Mouse (Mus musculus) MEL (cell line): ENCODE results near the gene Kcne4. TPM values are rescaled to one million over a fixed set of nuclear protein-coding genes. Genes with fewer than 3 reads are reported as not detected.

Experiments used
- DNase-seq: peaks from one replicate; pipeline ENCODE4 v3.0.0; 2011; ENCODE audit warnings: low read depth, low spot score
- H3K27ac ChIP-seq: 2 replicates; pipeline ENCODE4 v1.5.1; 2012; ENCODE audit warnings: low read depth, mild to moderate bottlenecking, control low read depth, low read length, moderate library complexity; ENCODE audit not compliant: control insufficient read depth
- H3K27me3 ChIP-seq, 2 experiments: fragments of 150-350 bp in 1 of 2; sonication (generic) in 1 of 2; 2 replicates each; pipeline ENCODE4 v1.6.1; 2012; ENCODE audit warnings: low read length in 2 of 2, mild to moderate bottlenecking in 2 of 2, improper control_type of control experiment in 1 of 2, moderate library complexity in 1 of 2; ENCODE audit not compliant: insufficient read depth in 2 of 2, control insufficient read depth in 1 of 2
- H3K36me3 ChIP-seq, 2 experiments: 2 replicates each; pipeline ENCODE4 v1.6.1; 2012 to 2014; ENCODE audit warnings: low read length in 2 of 2, improper control_type of control experiment in 1 of 2, inconsistent platforms in 1 of 2, mild to moderate bottlenecking in 1 of 2; ENCODE audit not compliant: insufficient read depth in 2 of 2, control insufficient read depth in 1 of 2
- H3K4me1 ChIP-seq, 2 experiments: fragments of 150-350 bp in 1 of 2; sonication (generic) in 1 of 2; 2 replicates each; pipeline ENCODE4 v1.6.1; 2012; ENCODE audit warnings: low read length in 2 of 2, improper control_type of control experiment in 1 of 2, mild to moderate bottlenecking in 1 of 2; ENCODE audit not compliant: insufficient read depth in 2 of 2, control insufficient read depth in 1 of 2
- H3K4me3 ChIP-seq, 2 experiments: fragments of 150-350 bp in 1 of 2; sonication (generic) in 1 of 2; 2 replicates each; pipeline ENCODE4 v1.5.1; 2012; ENCODE audit warnings: low read depth in 2 of 2, low read length in 2 of 2, mild to moderate bottlenecking in 2 of 2, moderate library complexity in 2 of 2, control low read depth in 1 of 2, improper control_type of control experiment in 1 of 2; ENCODE audit not compliant: control insufficient read depth in 1 of 2, insufficient read depth in 1 of 2
- H3K79me2 ChIP-seq: 2 replicates; pipeline ENCODE4 v1.6.1; 2012; ENCODE audit warnings: mild to moderate bottlenecking, low read length, moderate library complexity; ENCODE audit not compliant: control insufficient read depth, poor library complexity, insufficient read depth
- H3K9ac ChIP-seq: 2 replicates; pipeline ENCODE4 v1.6.1; 2012; ENCODE audit warnings: low read depth, mild to moderate bottlenecking, control low read depth, low read length, moderate library complexity; ENCODE audit not compliant: control insufficient read depth, poor library complexity, severe bottlenecking
- H3K9me3 ChIP-seq: fragments of 150-350 bp; sonication (generic); replicated peaks from 2 replicates; pipeline ENCODE4 v1.6.1; 2012; ENCODE audit warnings: mild to moderate bottlenecking, low read length, improper control_type of control experiment, moderate library complexity; ENCODE audit not compliant: insufficient read depth
- CHD1 ChIP-seq: IDR thresholded peaks from 2 replicates; pipeline ENCODE4 v1.6.1; 2012; ENCODE audit warnings: low read depth, mild to moderate bottlenecking, inconsistent platforms, low read length, improper control_type of control experiment
- EP300 ChIP-seq, 2 experiments: IDR thresholded peaks; 2 replicates each; pipeline ENCODE4 v1.6.1; 2011; ENCODE audit warnings: improper control_type of control experiment in 2 of 2, low read length in 2 of 2, low read depth in 1 of 2, mild to moderate bottlenecking in 1 of 2
- GABPA ChIP-seq: IDR thresholded peaks from 2 replicates; pipeline ENCODE4 v1.6.1; 2012; ENCODE audit warnings: low read depth, mild to moderate bottlenecking, inconsistent platforms, low read length, improper control_type of control experiment, moderate library complexity
- JUND ChIP-seq: IDR thresholded peaks from 2 replicates; pipeline ENCODE4 v1.6.1; 2011; ENCODE audit warnings: low read depth, mild to moderate bottlenecking, improper control_type of control experiment, low read length
- KAT2A ChIP-seq: conservative IDR thresholded peaks from 2 replicates; pipeline ENCODE4 v1.6.1; 2012; ENCODE audit warnings: low read depth, low read length, improper control_type of control experiment, inconsistent platforms
- MAZ ChIP-seq: IDR thresholded peaks from 2 replicates; pipeline ENCODE4 v1.6.1; 2012; ENCODE audit warnings: low read depth, mild to moderate bottlenecking, inconsistent platforms, low read length, improper control_type of control experiment
- MEF2A ChIP-seq: IDR thresholded peaks from 2 replicates; pipeline ENCODE4 v1.6.1; 2014; ENCODE audit warnings: low read depth, mild to moderate bottlenecking, inconsistent platforms, low read length, improper control_type of control experiment; ENCODE audit not compliant: poor library complexity, insufficient replicate concordance, severe bottlenecking; ENCODE audit errors: extremely low read depth
- MXI1 ChIP-seq: IDR thresholded peaks from 2 replicates; pipeline ENCODE4 v1.6.1; 2011; ENCODE audit warnings: mild to moderate bottlenecking, low read depth, low read length, improper control_type of control experiment
- MYB ChIP-seq: IDR thresholded peaks from 2 replicates; pipeline ENCODE4 v1.6.1; 2011; ENCODE audit warnings: mild to moderate bottlenecking, low read depth, low read length, improper control_type of control experiment
- NRF1 ChIP-seq: IDR thresholded peaks from 2 replicates; pipeline ENCODE4 v1.6.1; 2014; ENCODE audit warnings: low read depth, mild to moderate bottlenecking, inconsistent platforms, low read length, improper control_type of control experiment, moderate library complexity; ENCODE audit not compliant: poor library complexity, insufficient read depth, severe bottlenecking
- USF1 ChIP-seq: IDR thresholded peaks from 2 replicates; pipeline ENCODE4 v1.6.1; 2014; ENCODE audit warnings: low read depth, mild to moderate bottlenecking, inconsistent platforms, low read length, improper control_type of control experiment, moderate library complexity
- USF2 ChIP-seq, 2 experiments: IDR thresholded peaks; 2 replicates each; pipeline ENCODE4 v1.6.1; 2011 to 2012; ENCODE audit warnings: improper control_type of control experiment in 2 of 2, low read length in 2 of 2, borderline replicate concordance in 1 of 2, inconsistent platforms in 1 of 2, low read depth in 1 of 2, mild to moderate bottlenecking in 1 of 2; ENCODE audit not compliant: insufficient read depth in 1 of 2
- ZKSCAN1 ChIP-seq: IDR thresholded peaks from 2 replicates; pipeline ENCODE4 v1.6.1; 2012; ENCODE audit warnings: low read depth, mild to moderate bottlenecking, inconsistent platforms, low read length, improper control_type of control experiment, moderate library complexity
- ZMIZ1 ChIP-seq: IDR thresholded peaks from 2 replicates; pipeline ENCODE4 v1.6.1; 2012; ENCODE audit warnings: low read depth, mild to moderate bottlenecking, inconsistent platforms, low read length, improper control_type of control experiment, moderate library complexity
- ZNF384 ChIP-seq: IDR thresholded peaks from 2 replicates; pipeline ENCODE4 v1.6.1; 2012; ENCODE audit warnings: low read depth, mild to moderate bottlenecking, inconsistent platforms, low read length, improper control_type of control experiment
- polyA plus RNA-seq, 2 experiments: library from polyadenylated mRNA; stranded (reverse) in 1 of 2; unstranded in 1 of 2; fragments of >175 nt in 1 of 2; fragments of >200 nt in 1 of 2; gene quantifications; 2 replicates each; pipeline versions ENCODE4 v1.2.1 to v1.2.4; 2012; ENCODE audit warnings: low replicate concordance in 2 of 2, low read depth in 1 of 2; ENCODE audit not compliant: insufficient read length in 2 of 2, insufficient read depth in 1 of 2, missing spikeins in 1 of 2
- total RNA-seq: library from RNA; depleted of rRNA; stranded (reverse); fragments of 300-350 nt; gene quantifications from 2 replicates; pipeline ENCODE4 v1.2.3, GENCODE M21; 2012

Gene Kcne4
- total and polyA plus RNA-seq, 3 experiments = not detected

- Histone ChIP-seq H3K9me3 (no peaks in the 10 kb centered on the region), H3K9ac (no peak overlapping the region), H3K79me2 (no peaks in the 10 kb centered on the region), H3K36me3 (no peaks in the 10 kb centered on the region), H3K27ac (no peak overlapping the region), H3K27me3 (no peaks in the 10 kb centered on the region), H3K4me3 (no peak overlapping the region), H3K4me1 (no peaks in the 10 kb centered on the region)
- TF ChIP-seq MYB (no peak), MAZ (no peak), NRF1 (no peak), ZMIZ1 (no peak), EP300 (IDR thresholded peaks at IDR 0.05; ENCODE audit: low read depth in 1 of 2, low read length in 2 of 2) (no peak), USF2 (IDR thresholded peaks at IDR 0.05; ENCODE audit: borderline replicate concordance in 1 of 2, insufficient read depth in 1 of 2, low read depth in 1 of 2, low read length in 2 of 2) (no peak)
- DNase-seq = no peak
Measured at GRCm38 (mm10) chr1:78864351-78864750, 47.8 kb downstream of the Kcne4 start.

GRCm38 (mm10) chr1:78864799-78865346 lies 48.3 kb downstream of the Kcne4 start:
- Histone ChIP-seq H3K4me3 (no peak overlapping the region), H3K79me2 (no peaks in the 10 kb centered on the region), H3K9ac (no peak overlapping the region), H3K4me1 (no peaks in the 10 kb centered on the region), H3K27ac (no peak overlapping the region), H3K27me3 (no peaks in the 10 kb centered on the region), H3K36me3 (no peaks in the 10 kb centered on the region), H3K9me3 (no peaks in the 10 kb centered on the region)
- TF ChIP-seq GABPA = no peak
- no peak for TF ChIP-seq ZKSCAN1
- TF ChIP-seq JUND = no peak
- TF ChIP-seq KAT2A = no peak
- no peak for TF ChIP-seq MEF2A
- no peak for TF ChIP-seq USF1
- no peak for TF ChIP-seq MYB
- TF ChIP-seq ZNF384 = no peak
- TF ChIP-seq CHD1 = no peak
- TF ChIP-seq MXI1 = no peak
- no peak for DNase-seq
